Mouse (Mus musculus) gastrocnemius, postnatal 14 days (tissue): ENCODE measurements around the gene Slc36a3. TPM values are rescaled to one million over a fixed set of nuclear protein-coding genes. Genes with fewer than 3 reads are reported as not detected.

Experiments used
- DNase-seq: peaks from one replicate; pipeline ENCODE4 v3.0.0; 2021; ENCODE audit warnings: mixed read lengths
- intact Hi-C: fragments of 180-260 bp; cut with DNase I; formaldehyde crosslinking; loops from one replicate; pipeline ENCODE4 v1.15.1; 2025; ENCODE audit warnings: low total_unique reads
- long read RNA-seq, 2 experiments: library from polyadenylated mRNA; stranded (forward); transcript quantifications; one replicate each; pipeline ENCODE4 v2.0.0; 2021
- total RNA-seq, 2 experiments: library from RNA; stranded (reverse); gene quantifications; 2 replicates each; pipeline ENCODE4 v1.2.3; 2021

The Slc36a3 gene
- not detected for total RNA-seq
- long read RNA-seq, experiment 1 = 0 reads
- long read RNA-seq, experiment 2 = 0 reads

- no peak for DNase-seq
- intact Hi-C loops = loop anchor here (10.0 kb wide), 1 partner anchor 147 kb away; no protein-coding TSS in a partner anchor
Observed at GRCm38 (mm10) chr11:55151608-55152007, at the start of gene Slc36a3. TSS of gene Slc36a3 (minus strand) at chr11:55151708.

DNA sequence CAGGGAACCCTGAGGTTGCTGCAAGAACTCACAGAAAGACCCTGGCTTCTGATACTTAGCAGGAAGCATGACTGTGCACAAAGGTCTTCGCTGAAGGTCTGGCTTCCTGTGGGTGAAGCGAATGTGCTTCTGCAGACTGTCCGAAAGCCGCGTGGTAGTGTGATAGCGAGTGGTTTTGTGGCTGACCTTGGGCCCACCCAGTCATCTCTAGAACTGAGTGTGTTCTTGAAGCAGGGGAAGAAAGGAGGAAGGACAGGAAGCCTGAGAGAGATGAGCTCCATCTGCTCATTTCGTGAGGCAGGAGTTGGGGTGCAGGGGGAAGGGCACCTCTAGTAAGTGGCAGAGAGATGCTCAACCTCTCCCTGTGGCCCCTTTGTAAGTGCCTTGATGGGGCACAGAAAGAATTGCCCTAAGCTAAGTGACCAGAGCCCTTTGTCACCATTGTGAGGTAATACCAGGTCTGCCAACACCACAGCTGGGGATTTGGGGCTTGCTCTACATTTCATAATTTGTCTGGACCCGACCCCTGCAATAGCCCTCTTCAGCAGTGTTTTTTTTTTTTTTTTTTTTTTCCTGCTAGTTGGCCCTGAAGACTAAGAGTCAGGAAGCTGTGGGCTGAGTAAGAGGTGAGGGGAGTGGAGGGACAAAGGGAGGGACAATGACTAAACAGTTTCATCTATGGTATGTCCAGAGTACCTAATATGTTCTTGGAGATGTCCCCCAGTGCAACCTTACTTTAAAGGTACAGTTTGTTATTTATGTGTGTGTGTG, 46.4 kb upstream of the Slc36a3 start:
- intact Hi-C loops = no loop called here
- DNase-seq = no peak

DNA sequence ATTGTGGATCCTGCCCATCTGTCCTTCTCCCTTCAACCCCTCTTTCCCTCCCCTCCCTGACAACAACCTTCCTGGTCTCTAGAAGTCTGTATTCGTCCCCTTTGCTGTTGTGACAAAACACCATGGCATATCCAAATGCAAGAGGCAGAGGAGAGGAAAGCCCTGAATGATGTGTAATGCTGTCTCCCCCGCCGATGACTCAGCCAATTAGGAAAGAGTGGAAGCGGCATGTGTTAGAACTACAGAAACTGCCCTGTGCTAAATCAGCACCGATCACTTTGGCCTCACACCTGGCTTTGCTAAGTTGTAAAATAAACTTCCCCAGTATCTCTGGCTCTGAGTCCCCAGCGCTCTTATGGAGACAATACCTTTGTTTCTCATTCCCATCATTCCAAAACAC, 45.6 kb upstream of the Slc36a3 start:
- intact Hi-C loops = no loop called here
- no peak for DNase-seq

GRCm38 (mm10) chr11:55190216-55190615, 38.7 kb upstream of the Slc36a3 start:
- no peak for DNase-seq
- intact Hi-C loops = no loop called here

DNA sequence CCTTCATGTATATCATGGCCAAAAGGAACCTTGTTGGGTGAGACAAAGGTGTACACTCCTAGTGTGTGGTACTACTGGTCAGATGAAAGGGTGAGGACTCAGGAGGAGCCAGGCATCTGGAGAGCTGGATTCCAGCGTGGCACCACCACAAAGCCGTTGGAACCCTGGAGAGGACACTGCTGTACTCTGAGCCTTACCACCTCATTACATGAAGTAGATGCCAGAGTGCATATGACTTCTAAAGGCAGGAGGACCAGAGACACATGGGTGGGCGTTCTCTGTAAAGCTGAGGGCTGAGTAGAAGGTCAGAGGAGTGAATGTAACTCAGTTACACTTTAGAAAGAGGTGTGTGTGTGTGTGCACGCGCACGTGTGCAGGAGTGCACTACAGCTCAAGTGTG, 36.3 kb upstream of the Slc36a3 start:
- intact Hi-C loops = no loop called here
- DNase-seq = no peak

DNA sequence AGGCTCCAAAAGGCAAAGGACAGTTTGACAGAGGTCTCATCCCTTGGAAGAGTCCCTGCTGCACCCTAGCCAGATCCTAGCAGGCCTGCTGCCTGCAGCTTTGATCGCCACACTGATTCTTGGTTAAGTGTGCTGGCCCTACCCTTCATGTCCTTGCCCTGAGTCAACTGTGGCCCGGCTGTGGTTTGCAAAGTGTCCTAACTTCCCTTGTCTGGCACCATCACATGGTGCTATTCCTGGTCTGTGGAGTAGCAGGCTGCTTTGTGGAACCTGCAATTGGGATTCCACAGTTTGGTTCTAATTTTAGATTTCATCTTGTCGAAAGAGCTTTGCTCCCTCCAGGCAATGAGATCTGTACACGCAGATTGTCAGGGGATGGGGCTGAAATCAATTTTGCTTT, 35.8 kb upstream of the Slc36a3 start:
- intact Hi-C loops = no loop called here
- no peak for DNase-seq

- no peak for DNase-seq
- intact Hi-C loops = no loop called here
Observed at GRCm38 (mm10) chr11:55184733-55185291, 33.3 kb upstream of the Slc36a3 start, which contains the start of gene Slc36a2. TSS of gene Slc36a2 (minus strand) at chr11:55185077.

DNA sequence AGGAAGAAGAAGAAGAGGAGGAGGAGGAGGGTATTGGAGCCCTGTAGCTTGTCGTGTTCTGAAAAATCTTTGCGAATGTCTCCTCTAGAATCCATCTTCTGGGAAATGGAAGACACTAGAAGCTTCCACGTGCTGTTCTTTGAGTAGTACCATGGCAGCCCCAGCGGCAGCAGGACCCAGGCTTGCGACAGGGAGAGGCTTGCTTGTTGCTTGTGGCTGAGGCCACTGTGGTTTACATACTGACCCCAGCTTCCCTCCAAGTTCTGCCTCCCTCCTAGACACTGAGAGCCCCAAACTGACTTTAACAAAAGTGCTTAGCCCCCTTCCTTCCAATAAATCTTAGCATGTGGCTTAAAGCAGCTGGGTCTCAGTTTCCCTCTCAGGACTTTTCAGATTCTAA, 32.7 kb upstream of the Slc36a3 start:
- intact Hi-C loops = no loop called here
- DNase-seq = no peak

DNA sequence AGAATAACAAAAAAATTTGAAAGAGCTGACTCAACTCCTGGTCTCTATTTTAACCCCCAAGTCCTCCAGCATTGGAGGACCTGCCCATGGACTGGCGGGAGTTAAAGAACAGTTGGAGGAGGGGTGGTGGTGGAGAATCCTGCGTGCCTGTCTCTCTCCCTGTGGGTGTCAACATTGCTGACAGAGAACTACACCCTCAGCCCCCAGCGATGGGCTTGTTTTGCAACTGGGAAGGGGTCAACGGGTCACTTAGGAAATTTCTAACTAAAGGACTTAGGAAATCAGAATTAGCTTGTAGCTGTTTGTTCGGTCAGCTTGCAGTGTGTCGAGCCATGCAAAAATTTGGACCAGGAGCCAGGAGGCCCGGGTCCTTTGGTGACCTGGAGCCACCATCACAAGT, 31.6 kb upstream of the Slc36a3 start:
- intact Hi-C loops = no loop called here

DNA sequence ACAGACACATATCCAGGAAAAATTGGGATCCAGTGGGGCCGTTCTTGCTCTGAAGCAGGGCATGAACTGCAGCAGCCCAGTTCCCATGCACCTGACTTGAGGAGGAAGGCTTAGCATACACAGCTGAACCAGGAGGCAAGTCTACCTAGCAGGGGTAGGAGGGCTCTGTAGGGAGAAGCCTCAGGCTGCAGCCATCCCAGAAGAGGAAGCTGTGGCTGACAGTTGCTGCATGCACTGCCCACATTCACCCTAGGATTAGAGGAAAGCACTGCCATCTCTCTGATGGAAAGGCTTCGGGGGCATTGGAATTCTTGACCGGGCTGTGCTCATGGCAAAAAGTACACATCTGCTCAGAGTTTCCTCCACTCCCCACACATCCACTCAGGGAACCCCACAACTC, 28.3 kb upstream of the Slc36a3 start:
- intact Hi-C loops = no loop called here
- no peak for DNase-seq

More for the DNA sequence above, 31.6 kb upstream of the Slc36a3 start:
- DNase-seq = no peak

GRCm38 (mm10) chr11:55178830-55179229, 27.3 kb upstream of the Slc36a3 start:
- intact Hi-C loops = no loop called here
- DNase-seq = no peak

DNA sequence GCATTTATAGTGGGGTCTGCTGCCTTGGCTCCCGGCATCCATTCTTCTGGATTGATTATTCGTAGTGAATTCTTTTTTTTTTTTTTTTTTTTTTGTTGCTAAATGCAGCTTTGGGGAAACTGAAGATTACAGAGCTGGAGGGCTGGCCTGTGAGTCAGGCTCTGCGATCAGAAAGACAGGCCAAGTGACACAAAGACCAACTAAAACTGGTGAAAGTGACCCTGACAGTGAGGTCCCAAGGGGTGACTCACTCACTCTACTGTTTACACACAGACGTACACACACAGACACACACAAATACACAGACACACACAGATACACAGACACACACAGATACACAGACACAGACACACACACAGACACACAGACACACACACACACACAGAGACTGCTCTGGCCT, 19.0 kb upstream of the Slc36a3 start:
- intact Hi-C loops = no loop called here
- no peak for DNase-seq

- DNase-seq = no peak
- intact Hi-C loops = no loop called here
Observed at GRCm38 (mm10) chr11:55168914-55169313, 17.4 kb upstream of the Slc36a3 start.

DNA sequence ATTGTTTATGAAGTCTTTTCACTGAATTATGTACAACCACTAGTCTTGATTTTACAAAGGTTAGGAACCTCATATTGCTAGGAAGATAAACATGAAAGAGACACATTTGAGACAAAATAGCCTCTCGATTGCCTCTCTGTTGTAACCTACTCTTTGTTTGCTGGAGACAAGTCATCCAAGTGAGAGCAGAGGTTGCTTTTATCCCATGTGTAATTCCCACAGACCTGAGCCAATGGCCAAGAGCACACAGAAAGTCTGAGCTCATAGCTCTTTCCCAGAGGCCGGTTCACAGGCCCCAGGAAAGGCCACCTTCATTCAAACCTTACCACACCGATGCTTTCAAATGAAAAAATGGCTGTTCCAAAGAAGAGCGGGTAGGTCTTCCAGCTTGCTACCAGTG, 17.0 kb upstream of the Slc36a3 start:
- DNase-seq = no peak
- intact Hi-C loops = no loop called here

- intact Hi-C loops = no loop called here
- no peak for DNase-seq
Observed at GRCm38 (mm10) chr11:55165748-55166147, 14.2 kb upstream of the Slc36a3 start.

DNA sequence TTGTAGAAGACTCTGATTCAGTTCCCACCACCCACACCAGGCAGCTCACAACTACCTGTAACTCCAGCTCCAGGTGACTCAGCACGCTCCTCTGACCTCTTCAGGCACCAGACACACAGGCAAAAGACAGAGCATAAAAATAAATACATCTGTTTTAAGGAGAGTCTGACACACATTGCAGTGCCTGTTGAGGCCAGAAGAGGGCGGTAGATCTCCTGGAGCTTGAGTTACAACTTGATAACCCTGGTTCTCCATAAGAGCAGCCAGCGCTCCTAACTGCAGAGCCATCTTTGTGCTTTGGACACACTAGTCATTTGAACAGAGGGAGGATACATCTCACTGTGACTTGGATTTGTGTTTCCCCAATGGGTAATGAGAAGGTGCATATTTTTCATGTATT, 13.2 kb upstream of the Slc36a3 start:
- peak; percentile 24 for DNase-seq
- intact Hi-C loops = no loop called here

DNA sequence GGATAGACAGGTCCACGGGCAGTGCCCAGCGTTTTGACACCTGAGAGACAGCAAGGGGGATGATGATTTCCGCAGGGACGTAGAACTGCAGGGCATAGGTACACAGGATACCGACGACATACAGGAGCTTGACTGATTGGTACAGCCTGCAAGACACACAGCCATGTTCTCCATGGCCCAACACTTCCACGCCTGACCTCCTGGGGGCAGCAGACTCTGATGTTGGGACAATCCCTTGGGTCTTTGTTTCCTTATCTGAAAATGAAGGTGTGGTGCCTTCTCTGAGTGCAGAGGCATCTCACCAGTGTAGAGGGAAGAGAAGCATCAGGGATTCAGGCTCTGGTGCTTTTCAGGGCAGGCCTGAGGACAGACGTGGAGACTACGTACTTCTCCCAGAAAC, 11.2 kb upstream of the Slc36a3 start:
- intact Hi-C loops = no loop called here
- DNase-seq = no peak

DNA sequence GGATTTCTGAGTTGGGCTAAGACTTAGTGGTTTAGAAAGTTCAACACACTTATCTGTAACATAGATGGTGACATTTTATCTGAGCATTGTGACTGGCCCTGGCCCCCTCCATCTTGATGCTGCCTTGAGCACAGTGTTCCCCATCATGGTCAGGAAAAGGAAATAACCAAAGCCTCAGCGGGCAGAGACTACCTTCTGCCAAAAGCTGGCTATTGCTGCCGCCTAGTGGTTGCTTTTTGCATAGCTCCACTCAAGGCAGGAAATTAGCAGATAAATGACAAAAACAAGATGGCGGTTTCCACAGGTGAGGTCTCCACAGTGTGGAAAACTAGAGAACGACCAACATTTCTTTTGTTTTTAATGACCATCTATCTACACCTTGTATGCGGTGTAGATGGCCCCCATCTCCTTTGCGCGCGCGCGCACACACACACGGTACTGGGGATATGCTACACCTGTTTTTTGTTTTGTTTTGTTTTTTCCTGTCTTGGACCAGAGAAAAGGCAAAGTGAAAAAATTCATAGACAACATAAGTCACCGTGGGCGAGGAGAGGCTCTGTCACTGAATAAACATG, 7.4 kb upstream of the Slc36a3 start:
- DNase-seq = peak; percentile 71
- intact Hi-C loops = loop anchor here (10.0 kb wide), 1 partner anchor 154 kb away; no protein-coding TSS in a partner anchor

DNA sequence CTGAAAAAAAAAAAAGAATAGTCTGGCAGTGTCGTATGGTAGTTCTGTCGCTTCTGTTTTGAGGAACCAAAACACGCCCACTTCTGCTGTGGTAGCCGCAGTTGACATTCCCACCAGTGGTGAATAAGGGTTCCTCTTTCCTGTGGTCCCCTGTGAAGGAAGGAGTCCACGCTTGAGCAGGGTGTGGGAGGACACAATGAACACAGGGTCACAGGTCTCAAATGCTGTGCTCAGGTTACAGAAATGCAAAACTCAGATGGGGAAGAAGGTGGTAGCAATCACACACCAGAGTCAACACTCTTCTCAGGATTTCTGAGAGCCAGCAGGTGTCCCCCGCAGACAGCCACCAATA, 3.5 kb upstream of the Slc36a3 start:
- DNase-seq = no peak
- intact Hi-C loops = loop anchor here (10.0 kb wide), 1 partner anchor 150 kb away; no protein-coding TSS in a partner anchor

DNA sequence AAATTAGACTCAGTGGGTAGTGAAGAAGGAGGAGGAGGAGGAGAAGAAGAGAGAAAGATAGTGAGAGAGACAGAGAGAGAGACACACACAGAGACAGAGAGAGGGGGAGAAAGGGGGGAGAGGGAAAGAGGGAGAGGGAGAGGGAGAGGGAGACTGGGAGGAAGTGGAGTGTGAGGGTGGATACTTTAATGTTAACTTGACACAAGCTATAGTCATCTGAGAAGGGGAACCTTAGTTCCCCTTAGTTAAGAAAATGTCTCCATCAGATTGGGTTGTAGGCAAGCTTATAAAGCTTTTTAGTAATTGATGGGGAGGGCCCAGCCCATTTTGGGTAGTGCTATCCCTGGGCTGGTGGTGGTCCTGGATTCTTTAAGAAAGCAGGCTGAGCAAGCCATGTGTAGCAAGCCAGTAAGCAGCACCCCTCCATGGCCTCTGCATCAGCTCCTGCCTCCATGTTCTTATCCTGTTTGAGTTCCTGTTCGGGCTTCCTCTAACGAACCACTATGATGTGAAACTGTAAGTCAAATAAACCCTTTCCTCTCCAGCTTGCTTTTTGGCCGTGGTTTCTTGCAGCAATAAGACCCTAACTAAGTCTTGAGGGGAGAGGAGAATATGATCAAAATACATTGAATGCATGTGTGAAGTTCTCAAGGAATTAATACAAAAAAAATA, 3.0 kb upstream of the Slc36a3 start:
- intact Hi-C loops = loop anchor here (10.0 kb wide), 1 partner anchor 150 kb away; no protein-coding TSS in a partner anchor
- DNase-seq = no peak
